Mouse (Mus musculus): Measurements from ENCODE around the gene Oxt.

- TF ChIP-seq CTCF (IDR thresholded peaks at IDR 0.05; ENCODE audit: low read depth, low read length): no peak
- no peak for TF ChIP-seq POLR2A (IDR thresholded peaks at IDR 0.05; ENCODE audit: insufficient read depth, low read length)
Observed at GRCm38 (mm10) chr2:130591016-130591415, 15.0 kb downstream of the Oxt start.
